Mouse (Mus musculus) gastrocnemius, postnatal 4 days (tissue): ENCODE results near the gene Nudt3. TPM values are rescaled to one million over a fixed set of nuclear protein-coding genes. Genes with fewer than 3 reads are reported as not detected.
"Not testable (repeated sequence)": the region's sequence is repeated elsewhere in the genome, so short reads cannot be mapped to it uniquely, and the experiment has no call there.

Experiments
- DNase-seq, 2 experiments: peaks; one replicate each; pipeline ENCODE4 v3.0.0; 2021 to 2022; ENCODE audit warnings: low spot score in 2 of 2, mixed read lengths in 2 of 2
- total RNA-seq, 2 experiments: library from RNA; stranded (reverse); gene quantifications; 2 replicates each; pipeline ENCODE4 v1.2.3; 2021

Nudt3 gene
- total RNA-seq, 2 experiments from 2014 or later = 316 to 327 TPM

DNA sequence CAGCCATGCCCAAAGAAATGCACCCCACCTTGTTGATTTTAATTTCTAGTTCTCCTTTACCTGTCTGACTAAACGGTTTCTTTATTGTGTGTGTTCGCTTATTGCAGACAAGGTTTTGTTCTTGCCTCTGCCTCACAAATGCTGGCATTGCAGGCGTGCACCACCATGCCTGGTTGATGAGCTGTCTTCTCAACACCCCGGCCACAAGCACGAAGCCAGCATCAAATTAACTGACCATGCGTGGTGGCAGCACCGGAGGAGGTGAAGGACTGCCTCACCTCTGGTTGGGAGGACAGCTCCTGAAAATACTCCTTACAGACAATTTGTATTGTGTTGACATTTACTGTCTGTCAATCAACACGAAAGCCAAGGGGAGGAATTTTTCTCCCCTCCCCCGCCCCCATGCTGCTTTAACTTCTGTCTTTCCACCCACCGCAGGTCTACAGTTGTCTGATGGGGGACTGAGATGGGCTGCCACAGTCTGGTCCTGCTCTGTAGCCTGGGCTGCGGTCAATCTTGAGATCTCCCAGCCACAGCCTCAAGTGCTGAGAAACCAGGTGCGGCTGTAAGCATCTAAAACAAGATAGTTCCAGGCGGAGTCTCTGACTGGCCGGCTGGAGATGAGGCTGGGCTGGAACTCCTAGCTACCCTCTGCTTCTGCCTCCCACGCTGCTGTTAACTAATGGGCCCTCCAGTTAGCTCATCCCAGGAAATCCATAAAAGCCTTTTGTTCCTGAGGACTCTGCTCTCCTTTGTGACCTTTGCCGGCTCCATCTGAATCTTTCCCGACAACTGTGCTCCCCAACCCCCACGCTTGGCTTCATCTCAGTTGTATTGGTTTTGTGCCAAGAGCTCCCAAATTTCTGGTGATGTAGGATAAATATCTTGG, 13.1 kb upstream of the Nudt3 start, which contains the start of gene Rps10:
Gene Rps10, minus strand, starts transcription at position 538 of the 889 bp plus-strand sequence.
- DNase-seq = no peak

DNA sequence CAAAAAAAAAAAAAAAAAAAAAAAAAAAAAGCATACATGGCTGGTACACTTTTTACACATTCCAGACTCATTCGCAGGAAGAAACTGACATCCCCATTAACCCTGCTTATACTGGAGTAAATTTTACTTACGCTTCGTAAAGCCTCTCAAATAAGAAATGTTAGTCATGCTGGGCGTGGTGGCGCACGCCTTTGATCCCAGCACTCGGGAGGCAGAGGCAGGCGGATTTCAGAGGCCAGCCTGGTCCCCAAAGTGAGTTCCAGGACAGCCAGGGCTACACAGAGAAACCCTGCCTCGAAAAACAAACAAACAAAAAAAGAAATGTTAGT, 12.2 kb upstream of the Nudt3 start:
- not testable (repeated sequence) for DNase-seq

DNA sequence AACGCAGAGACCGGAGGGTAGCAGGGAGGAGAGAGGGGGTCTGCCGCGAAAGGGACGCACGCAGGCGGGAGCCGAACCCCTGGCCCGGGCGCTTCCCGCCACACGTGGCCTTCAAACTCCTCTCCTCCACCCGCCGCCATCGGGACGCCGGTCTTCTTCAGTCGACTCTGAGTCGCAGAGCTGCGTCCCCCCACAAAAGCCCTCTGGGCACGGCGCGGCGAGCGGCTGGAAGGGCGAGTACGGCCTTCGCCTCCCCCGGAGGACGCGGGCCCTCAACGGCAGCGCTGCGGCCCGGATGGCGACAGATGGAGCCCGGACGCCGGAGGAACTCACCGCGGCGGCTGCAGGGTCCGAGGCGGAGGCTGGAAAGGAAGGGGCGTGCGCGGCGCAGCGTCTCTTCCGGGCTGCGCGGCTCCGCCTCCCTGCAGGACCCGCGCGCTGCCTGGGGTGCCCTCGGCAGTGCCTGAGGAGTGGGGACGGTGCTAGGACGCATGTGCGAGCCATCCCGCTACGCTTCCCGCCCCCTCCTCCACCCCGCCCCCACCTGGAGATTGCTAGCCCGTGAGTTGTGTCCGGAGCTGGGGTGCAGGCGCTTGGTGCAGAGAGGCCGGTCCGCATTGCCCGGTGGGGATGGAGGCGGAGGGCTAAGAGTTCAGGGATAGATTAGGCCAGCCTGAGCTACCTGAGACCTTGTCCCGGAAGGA, 11.7 kb upstream of the Nudt3 start, which contains the start of gene RPS10-NUDT3:
Gene RPS10-NUDT3, minus strand, starts transcription at position 352 of the 704 bp plus-strand sequence.
- DNase-seq = peak; percentile 80 to 90

- peak in 1 of 2 experiments; percentile 75 for DNase-seq
Observed at GRCm38 (mm10) chr17:27629249-27630020, 6.1 kb upstream of the Nudt3 start.

GRCm38 (mm10) chr17:27628376-27628775, 5.1 kb upstream of the Nudt3 start:
- no peak for DNase-seq

GRCm38 (mm10) chr17:27627451-27627850, 4.2 kb upstream of the Nudt3 start:
- no peak for DNase-seq

DNA sequence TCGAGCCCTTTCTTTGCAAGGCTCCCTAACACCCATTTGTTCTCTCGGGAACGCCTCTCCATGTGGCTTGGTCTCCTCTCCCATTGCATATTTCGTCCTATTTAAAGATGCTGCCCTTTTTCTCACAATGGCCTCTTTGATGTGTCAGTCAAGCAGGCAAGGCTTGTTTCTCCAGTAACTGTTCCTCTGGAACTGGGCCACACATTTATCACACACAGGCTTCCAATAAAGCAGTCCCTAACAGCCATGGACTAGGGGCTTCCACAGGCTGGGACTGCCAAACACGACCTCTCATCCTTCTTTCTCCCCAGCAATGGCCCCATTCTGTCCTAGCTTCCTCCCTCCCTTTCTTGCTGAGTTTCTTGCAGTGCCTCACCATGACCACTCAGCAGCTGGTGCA, 3.4 kb upstream of the Nudt3 start:
- DNase-seq = no peak

- DNase-seq = no peak
Observed at GRCm38 (mm10) chr17:27625455-27626251, 2.4 kb upstream of the Nudt3 start.

- peak in 1 of 2 experiments; percentile 56 for DNase-seq
Observed at GRCm38 (mm10) chr17:27622611-27623359, 510 bp downstream of the Nudt3 start.

- no peak for DNase-seq
Observed at GRCm38 (mm10) chr17:27621705-27622531, 1.4 kb downstream of the Nudt3 start.

GRCm38 (mm10) chr17:27621161-27621560, 2.1 kb downstream of the Nudt3 start:
- no peak for DNase-seq

GRCm38 (mm10) chr17:27615388-27615787, 7.9 kb downstream of the Nudt3 start:
- DNase-seq = no peak

GRCm38 (mm10) chr17:27613016-27613415, 10.3 kb downstream of the Nudt3 start:
- DNase-seq = no peak

DNA sequence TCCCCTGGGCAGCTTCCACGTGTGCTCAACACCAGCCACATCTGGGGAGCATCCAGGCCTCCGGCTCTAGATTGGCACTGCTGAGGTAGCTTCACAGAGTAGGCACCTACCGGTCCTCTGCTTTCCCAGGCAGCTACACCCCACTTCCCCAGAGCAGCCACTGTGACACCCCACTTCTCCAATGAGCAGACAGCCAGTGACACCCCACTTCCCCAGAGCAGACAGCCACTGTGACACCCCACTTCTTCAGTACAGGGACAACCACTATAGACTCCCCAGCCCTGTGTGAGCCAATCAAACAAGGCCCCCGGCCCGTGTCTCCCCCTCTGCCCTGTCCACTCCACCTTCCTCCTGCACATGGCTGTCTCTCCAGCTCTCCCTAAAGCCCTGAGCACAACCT, 11.3 kb downstream of the Nudt3 start:
- no peak for DNase-seq

- DNase-seq = no peak
Observed at GRCm38 (mm10) chr17:27611519-27611884, 11.8 kb downstream of the Nudt3 start.

- DNase-seq = no peak
Observed at GRCm38 (mm10) chr17:27610679-27611518, 12.4 kb downstream of the Nudt3 start.

GRCm38 (mm10) chr17:27609576-27609975, 13.7 kb downstream of the Nudt3 start:
- DNase-seq = no peak
